Mouse (Mus musculus) retina, postnatal 1 day (tissue): ENCODE results near the gene Anks1.

Experiments used
- DNase-seq: peaks from one replicate; pipeline ENCODE4 v3.0.0-alpha.2; 2012

The Anks1 gene

GRCm38 (mm10) chr17:27908888-27909621 is at the start of gene Anks1:
Anks1 (plus strand) TSS chr17:27909306.
- peak; percentile 89 for DNase-seq

- DNase-seq: no peak
Measured at GRCm38 (mm10) chr17:27865461-27865860, 43.6 kb upstream of the Anks1 start.

DNA sequence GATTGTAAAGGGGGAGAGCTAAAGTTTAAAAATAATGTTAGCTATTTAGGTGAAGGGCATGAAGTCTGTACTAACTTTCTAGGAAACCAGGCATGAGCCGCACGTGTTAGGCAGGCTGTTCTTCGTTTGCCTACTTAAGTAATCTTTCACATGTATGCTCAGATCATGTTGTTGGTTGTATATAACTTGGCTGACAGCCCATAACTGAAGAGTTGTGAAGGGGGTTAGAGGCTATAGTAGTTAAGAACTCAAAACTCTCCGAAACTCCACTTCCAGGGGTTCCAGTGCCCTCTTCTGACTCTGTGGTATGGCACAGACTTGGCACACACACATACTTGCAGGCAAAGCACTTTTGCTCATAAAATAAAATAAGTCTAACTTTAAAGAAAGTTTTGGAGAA is 42.4 kb upstream of the Anks1 start:
- no peak for DNase-seq

GRCm38 (mm10) chr17:27871851-27872250 is 37.3 kb upstream of the Anks1 start:
- DNase-seq: no peak

DNA sequence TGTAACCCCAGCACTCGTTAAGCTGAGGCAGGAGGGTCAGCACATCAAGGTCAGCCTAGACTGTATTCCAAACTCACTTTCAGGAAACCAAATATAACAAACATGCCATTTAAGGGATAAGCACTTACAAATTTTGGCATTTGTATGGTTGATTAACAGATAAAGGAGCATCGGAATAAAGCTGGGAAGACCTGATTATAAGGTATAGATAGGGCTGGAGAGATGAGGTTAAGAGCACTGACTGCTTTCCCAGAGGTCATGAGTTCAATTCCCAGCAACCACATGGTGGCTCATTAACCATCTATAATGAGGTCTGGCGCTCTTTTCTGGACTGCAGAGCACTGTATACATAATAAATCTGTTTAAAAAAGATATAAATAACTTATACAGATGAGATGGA is 35.5 kb upstream of the Anks1 start:
- DNase-seq: no peak

DNA sequence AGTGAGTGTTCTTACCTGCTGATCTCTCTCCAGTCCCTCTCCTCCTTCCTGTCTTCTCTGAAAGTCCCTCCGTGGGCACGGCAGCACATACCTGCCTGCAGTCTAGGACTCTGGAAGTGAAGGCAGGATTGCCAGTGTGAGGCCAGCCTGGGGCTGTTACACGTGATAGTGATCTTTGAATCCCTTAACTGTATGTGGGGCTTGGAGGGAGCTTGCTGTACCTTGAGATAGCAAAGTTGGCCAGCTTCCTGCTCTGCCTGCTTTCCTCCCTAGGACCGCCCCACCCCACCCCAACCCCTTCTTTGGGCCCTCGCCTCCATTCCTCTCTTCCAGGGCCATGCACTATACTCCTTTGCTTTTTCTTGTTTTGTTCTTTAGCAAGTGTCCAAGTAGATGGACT is 34.6 kb upstream of the Anks1 start:
- DNase-seq: no peak

DNA sequence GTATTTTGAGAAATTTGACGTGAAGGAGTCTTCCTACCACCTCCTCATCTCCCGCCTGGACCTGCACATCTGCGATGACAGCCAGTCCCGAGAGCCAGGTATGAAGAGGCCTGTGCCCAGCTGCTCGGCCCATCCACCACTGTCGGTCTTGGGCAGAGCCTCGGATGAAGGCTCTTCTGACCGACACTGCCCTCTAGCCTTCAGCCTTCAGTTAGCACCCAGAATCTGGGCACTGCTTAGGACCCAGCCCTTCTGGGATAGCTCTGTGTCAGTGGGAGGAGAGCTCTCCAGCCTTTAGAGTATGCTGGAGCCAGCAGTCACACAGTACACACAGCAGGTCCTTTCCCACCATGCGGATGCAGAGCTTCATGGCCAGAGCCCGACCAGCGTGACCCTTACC is 27.6 kb upstream of the Anks1 start:
- DNase-seq: peak; percentile 36

DNA sequence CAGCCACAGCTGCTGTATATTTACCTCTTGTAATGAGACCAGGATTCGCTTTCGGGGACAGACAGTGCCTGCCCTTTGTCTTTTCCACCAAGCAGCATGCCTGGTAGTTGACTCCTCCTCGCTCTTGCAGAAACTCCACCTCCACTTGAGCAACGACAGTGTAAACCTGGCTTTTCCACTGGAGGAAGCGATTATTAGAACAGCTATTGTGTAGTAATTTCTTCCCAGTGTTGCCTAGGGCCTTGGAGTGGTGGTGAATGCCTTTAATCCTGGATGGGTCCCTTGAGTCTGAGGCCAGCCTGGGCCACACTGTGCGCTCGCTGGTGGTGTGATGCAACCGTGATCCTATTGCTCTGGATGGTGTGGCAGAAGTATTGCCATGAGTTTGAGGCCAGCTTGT is 26.0 kb upstream of the Anks1 start:
- no peak for DNase-seq

GRCm38 (mm10) chr17:27883994-27884393 is 25.1 kb upstream of the Anks1 start:
- DNase-seq: no peak

- no peak for DNase-seq
Measured at GRCm38 (mm10) chr17:27886499-27887210, 22.5 kb upstream of the Anks1 start.

DNA sequence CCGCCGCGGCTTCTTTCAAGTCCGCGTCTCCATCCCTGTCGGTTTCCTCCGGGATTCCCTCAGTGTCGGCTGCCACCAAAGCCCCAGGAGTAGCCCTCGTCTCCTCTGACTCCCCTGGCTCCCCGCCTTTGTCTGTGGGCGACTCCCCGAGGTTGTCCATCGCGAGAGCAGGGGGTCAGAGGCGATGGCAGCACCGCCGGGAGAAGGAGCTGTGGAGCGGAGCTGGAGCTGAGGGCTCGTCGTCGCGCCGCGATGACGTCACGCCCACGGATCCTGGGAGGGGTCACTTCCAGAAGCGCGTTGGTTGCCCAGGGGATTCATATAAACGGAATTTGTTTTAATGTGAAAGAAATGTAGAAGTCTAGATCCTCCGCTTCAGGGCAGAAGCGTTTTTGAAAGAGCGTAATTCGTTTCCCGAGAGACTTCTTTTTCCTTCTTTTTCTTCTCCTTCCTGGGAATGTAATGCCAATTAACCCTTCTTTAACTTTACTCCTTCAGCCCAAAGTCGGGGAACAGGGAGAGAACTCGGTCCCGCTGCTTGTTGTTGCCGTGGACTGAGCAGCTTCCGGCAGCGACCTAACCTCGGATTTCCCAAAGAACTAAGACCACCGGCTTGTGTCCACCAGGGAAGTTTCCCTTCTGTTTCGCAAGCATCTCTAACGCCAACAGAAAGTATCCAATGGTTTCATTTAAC is 1.4 kb upstream of the Anks1 start:
- peak; percentile 95 for DNase-seq

- no peak for DNase-seq
Measured at GRCm38 (mm10) chr17:27908206-27908887, 759 bp upstream of the Anks1 start.

DNA sequence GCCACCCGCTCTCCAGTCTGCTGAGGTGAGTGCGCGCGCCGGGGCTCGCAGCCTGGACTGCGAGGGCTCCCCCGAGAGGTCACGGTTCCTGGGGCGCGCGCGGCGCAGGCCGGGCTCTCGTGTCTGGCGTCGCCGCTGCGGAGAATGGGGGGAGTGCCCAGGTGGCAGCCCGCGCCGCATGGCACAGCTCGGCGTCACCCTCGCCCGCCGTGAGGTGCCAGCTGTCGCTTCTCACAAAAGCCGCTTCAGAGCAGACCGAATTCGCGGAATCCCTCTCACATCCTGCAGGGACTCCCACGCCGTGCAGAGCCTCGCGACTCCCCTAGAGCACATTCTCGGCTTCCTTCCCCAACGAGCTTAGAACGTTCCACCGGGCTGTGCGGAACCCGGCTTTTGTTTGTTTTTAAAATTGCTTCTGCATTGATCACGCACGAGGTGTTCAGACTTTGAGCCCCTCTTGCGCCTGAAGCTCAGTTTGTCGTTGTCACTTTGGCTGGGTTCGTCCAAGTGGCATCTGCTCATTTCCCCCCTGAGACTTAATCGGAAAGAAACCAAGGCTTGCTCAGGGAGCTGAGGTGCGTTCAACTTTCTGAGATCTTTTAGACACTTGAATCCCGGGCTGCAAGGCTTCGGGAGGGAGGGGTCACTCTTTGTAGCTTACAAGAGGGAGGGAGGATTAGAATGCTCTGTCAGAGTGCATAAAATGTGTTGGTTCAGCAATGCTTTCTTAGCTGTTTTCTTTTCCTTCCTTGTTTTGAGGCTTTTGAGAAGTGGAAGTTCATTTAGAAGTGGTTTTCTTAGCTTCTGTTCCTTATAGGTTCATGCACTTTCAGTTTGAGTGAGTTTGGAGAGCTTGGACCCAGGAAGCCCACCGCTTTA is 755 bp downstream of the Anks1 start, which contains the start of gene Taf11:
TSS of gene Taf11 (minus strand) at position 223 of the 879 bp plus-strand sequence.
- DNase-seq: peak; percentile 75

- no peak for DNase-seq
Measured at GRCm38 (mm10) chr17:27911371-27911770, 2.3 kb downstream of the Anks1 start.

- no peak for DNase-seq
Measured at GRCm38 (mm10) chr17:27914742-27915141, 5.6 kb downstream of the Anks1 start.

- DNase-seq: no peak
Measured at GRCm38 (mm10) chr17:27916366-27916765, 7.3 kb downstream of the Anks1 start.

- DNase-seq: no peak
Measured at GRCm38 (mm10) chr17:27920676-27921075, 11.6 kb downstream of the Anks1 start.

DNA sequence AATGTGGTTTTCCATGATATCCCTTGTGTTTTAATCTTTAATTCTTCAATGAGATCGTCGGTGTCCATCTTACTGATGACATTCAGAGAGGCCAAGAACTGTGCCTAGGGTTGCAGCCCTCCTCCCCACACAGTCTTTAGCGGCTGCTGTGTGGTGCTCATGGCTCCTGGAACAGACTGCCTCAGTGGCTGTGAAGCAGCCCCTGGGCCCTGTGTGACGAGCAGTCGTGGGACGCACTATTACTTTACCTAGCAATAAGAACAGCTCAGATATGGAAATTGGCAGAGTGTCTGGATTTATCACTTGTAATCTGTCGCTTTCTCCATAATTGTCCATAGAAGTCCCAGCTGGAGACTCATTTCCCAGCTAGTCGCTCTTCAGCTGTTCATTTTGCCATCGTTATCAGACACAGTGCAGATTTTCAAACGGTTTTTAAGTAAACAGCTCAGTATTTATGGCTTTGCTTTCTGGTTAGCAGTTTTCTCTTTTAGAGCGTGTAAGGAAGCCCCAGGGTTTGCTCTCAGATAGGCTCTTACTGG is 13.1 kb downstream of the Anks1 start:
- no peak for DNase-seq

- no peak for DNase-seq
Measured at GRCm38 (mm10) chr17:27925054-27925453, 15.9 kb downstream of the Anks1 start.

DNA sequence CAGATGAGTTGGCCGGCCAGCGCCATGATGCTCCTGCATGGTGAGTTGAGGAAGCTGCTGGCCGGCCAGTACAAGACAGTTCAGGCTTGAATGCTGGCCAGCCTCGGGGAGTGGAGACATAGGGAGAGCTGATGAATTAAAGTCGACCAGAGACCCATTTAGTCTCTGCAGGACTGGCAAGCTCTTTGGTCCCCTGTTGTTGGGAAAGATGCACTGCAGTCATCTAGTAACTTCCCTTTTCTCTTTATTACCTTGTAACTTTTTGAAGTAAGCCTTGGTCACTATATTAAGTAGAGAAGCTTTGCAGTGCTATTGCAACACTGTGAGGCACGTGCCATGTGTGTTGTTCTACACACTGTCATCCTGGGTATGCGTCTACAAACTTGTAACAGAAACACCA is 16.4 kb downstream of the Anks1 start:
- DNase-seq: no peak

- DNase-seq: no peak
Measured at GRCm38 (mm10) chr17:27930291-27930690, 21.2 kb downstream of the Anks1 start.

GRCm38 (mm10) chr17:27931826-27932225 is 22.7 kb downstream of the Anks1 start:
- DNase-seq: no peak
